Mouse (Mus musculus) lung, postnatal 0 days (tissue): ENCODE measurements at regions not wholly inside any gene's neighbourhood (a gene's known extent, or its start where the extent isn't known, plus 50 kb on each side); places are given as distances from the start of the nearest gene placed in this dataset.

Experiments
- ATAC-seq: fragments of 200-750 bp; cut with Nextera tagmentation; 2 replicates; pipeline ENCODE4 v1.8.0; 2017; ENCODE audit warnings: moderate library complexity
- DNase-seq: peaks from one replicate; pipeline ENCODE4 v3.0.0-alpha.2; 2016; ENCODE audit warnings: low spot score
- H3K27ac ChIP-seq: fragments of 300-500 bp; sonication (generic); 2 replicates; pipeline ENCODE4 v1.5.1; 2014; ENCODE audit warnings: antibody characterized with exemption, mild to moderate bottlenecking, low read length, mixed read lengths
- H3K27me3 ChIP-seq: fragments of 300-500 bp; sonication (generic); replicated peaks from 2 replicates; pipeline ENCODE4 v1.6.1; 2014; ENCODE audit warnings: low read length, mixed read lengths; ENCODE audit not compliant: insufficient read depth
- H3K36me3 ChIP-seq: fragments of 300-500 bp; sonication (generic); 2 replicates; pipeline ENCODE4 v1.6.1; 2014; ENCODE audit warnings: low read length, mixed read lengths; ENCODE audit not compliant: insufficient read depth
- H3K4me1 ChIP-seq: fragments of 300-500 bp; sonication (generic); 2 replicates; pipeline ENCODE4 v1.6.1; 2014; ENCODE audit warnings: antibody characterized with exemption, low read depth, low read length, mixed read lengths; ENCODE audit not compliant: insufficient read depth
- H3K4me2 ChIP-seq: fragments of 300-500 bp; sonication (generic); replicated peaks from 2 replicates; pipeline ENCODE4 v1.6.1; 2014; ENCODE audit warnings: low read depth, mild to moderate bottlenecking, low read length, moderate library complexity, mixed read lengths
- H3K4me3 ChIP-seq: fragments of 300-500 bp; sonication (generic); 2 replicates; pipeline ENCODE4 v1.5.1; 2014; ENCODE audit warnings: low read depth, low read length
- H3K9ac ChIP-seq: fragments of 300-500 bp; sonication (generic); replicated peaks from 2 replicates; pipeline ENCODE4 v1.6.1; 2014; ENCODE audit warnings: low read depth, mild to moderate bottlenecking
- H3K9me3 ChIP-seq: fragments of 300-500 bp; sonication (generic); 2 replicates; pipeline ENCODE4 v1.6.1; 2016; ENCODE audit warnings: low read length, mixed read lengths
- CTCF ChIP-seq: IDR thresholded peaks from 2 replicates; pipeline ENCODE4 v1.5.1; 2016; ENCODE audit warnings: antibody characterized with exemption, mild to moderate bottlenecking
- EP300 ChIP-seq: IDR thresholded peaks from 2 replicates; pipeline ENCODE4 v1.6.1; 2016; ENCODE audit warnings: antibody characterized with exemption, mild to moderate bottlenecking, control low read depth
- WGBS: fragments of 180-500 bp; shearing (Covaris S2); extraction: QIAGEN DNeasy Blood & Tissue Kit; methylation state at CpG from one replicate; pipeline ENCODE4 v1.1.7; 2014; 5-methylcytosine and 5-hydroxymethylcytosine counted together

GRCm38 (mm10) chr13:37107721-37108120 lies 57.7 kb upstream of the F13a1 start:
- TF ChIP-seq EP300, result peak; percentile 81
- TF ChIP-seq CTCF, result no peak
- Histone ChIP-seq H3K9me3 (no peaks in the 10 kb centered on the region), H3K27ac (no peak overlapping the region), H3K36me3 (no peaks in the 10 kb centered on the region), H3K27me3 (no peaks in the 10 kb centered on the region), H3K4me3 (no peak overlapping the region), H3K9ac (no peak overlapping the region), H3K4me1 (no peaks in the 10 kb centered on the region), H3K4me2 (no peak overlapping the region)
- 43% methylated on average over 5 of the region's 5 CpGs for WGBS
- ATAC-seq (peak; percentile 61), DNase-seq (peak; percentile 78)

- peak; percentile 10 for DNase-seq
- Histone ChIP-seq H3K4me3 (no peak overlapping the region), H3K4me2 (no peak overlapping the region), H3K9me3 (no peaks in the 10 kb centered on the region), H3K9ac (no peak overlapping the region), H3K36me3 (no peaks in the 10 kb centered on the region), H3K27me3 (no peaks in the 10 kb centered on the region), H3K4me1 (no peaks in the 10 kb centered on the region), H3K27ac (no peak overlapping the region)
- no peak; the same call in 1 of the 2 replicates for ATAC-seq
- 62% methylated on average over 5 of the region's 5 CpGs for whole genome bisulfite sequencing
- TF ChIP-seq CTCF (no peak), EP300 (no peak)
Observed at GRCm38 (mm10) chr13:37106009-37106408, 56.0 kb upstream of the F13a1 start.

DNA sequence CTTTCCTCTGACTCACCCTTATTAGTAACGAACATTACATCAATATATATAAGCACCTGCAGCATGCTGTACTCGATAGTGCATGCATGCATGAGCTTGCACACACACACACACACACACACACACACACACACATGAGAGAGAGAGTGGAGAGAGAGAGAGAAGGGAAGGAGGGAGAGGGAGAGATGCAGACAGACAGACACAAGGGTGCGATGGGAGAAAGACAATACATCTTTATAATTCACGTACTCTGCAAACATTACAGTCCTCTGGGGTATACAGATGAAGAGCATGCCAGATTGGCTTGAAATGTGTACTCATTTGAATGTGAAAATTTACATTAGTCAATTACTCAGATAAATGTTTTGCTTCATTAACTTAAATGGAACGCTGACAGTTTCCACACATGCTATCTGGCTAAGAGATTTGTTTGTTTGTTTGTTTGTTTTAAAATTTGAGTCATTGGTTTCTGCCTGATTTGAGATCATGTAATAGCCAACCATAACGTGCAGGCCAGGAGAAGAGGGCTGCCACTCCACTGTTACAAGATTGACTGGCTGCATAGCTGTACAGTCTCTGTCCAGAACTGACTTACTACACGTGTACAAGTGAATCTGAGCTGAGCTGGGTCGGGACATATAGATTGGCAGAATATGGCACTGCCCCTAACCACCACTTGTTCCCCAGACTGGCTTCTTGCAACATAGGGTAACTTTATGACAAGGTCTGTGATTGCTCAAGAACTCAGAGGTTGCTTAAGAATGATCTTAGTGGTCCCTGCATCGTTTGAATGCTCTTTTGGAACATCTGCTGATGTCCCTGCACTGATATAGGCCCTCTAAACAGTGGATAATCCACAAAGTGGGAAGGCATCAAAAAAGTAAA lies 54.6 kb upstream of the F13a1 start:
- TF ChIP-seq EP300 (peak; percentile 50), CTCF (no peak)
- no peak overlapping the region for H3K9ac ChIP-seq
- 61% methylated on average over 9 of the region's 9 CpGs for WGBS
- no peaks in the 10 kb centered on the region for H3K4me1 ChIP-seq
- H3K27ac ChIP-seq, result no peak overlapping the region
- H3K4me2 ChIP-seq, result no peak overlapping the region
- DNase-seq, result peak; percentile 52
- H3K4me3 ChIP-seq, result no peak overlapping the region
- H3K9me3 ChIP-seq, result no peaks in the 10 kb centered on the region
- no peaks in the 10 kb centered on the region for H3K27me3 ChIP-seq
- no peaks in the 10 kb centered on the region for H3K36me3 ChIP-seq
- ATAC-seq, result no peak

DNA sequence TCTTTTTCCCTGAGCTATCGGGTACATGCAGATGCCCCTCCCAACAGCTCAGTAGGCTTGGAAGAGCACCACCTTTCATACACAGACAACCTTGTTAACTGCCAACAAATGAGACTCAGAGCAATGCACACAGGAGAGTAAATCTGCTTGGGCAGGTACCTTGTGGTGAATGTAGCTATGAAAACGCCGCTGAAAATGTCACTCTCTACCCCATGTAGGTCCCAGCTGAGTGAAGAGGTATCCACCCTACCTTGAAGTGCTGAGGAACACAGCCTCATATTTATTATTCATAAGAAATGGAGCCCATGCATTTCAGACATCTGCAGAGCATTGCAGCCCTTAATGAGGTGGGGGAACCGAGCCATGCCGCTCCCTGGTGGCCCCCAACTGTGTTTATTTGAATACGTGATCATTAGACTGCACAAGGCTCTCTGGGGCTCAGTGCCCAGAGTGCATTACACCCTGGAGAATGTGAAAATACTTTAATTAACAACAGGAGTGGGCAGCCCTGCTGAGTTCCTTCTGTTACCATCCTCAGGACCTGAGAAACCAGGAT lies 53.8 kb upstream of the F13a1 start:
- Histone ChIP-seq H3K4me3 (no peak overlapping the region), H3K36me3 (no peaks in the 10 kb centered on the region), H3K27me3 (no peaks in the 10 kb centered on the region), H3K9ac (no peak overlapping the region), H3K4me1 (no peaks in the 10 kb centered on the region), H3K9me3 (no peaks in the 10 kb centered on the region), H3K27ac (no peak overlapping the region), H3K4me2 (no peak overlapping the region)
- TF ChIP-seq CTCF, result no peak
- TF ChIP-seq EP300, result no peak
- WGBS, result 67% methylated on average over 6 of the region's 6 CpGs
- ATAC-seq, result no peak
- no peak for DNase-seq

GRCm38 (mm10) chr13:37101755-37102154 lies 51.7 kb upstream of the F13a1 start:
- no peak overlapping the region for H3K27ac ChIP-seq
- ATAC-seq (peak; percentile 11; the same call in 1 of the 2 replicates), DNase-seq (peak; percentile 7)
- H3K4me1 ChIP-seq, result no peaks in the 10 kb centered on the region
- H3K9ac ChIP-seq, result no peak overlapping the region
- WGBS, result 71% methylated on average over 4 of the region's 4 CpGs
- no peak overlapping the region for H3K4me2 ChIP-seq
- TF ChIP-seq CTCF (0 out of 2 replicates have a peak, but pooled peaks have one; percentile 18), EP300 (no peak)
- no peaks in the 10 kb centered on the region for H3K27me3 ChIP-seq
- H3K36me3 ChIP-seq, result no peaks in the 10 kb centered on the region
- H3K9me3 ChIP-seq, result no peaks in the 10 kb centered on the region
- no peak overlapping the region for H3K4me3 ChIP-seq
